Mouse (Mus musculus) embryo, embryonic 11 days (tissue): ENCODE measurements at regions not wholly inside any gene's neighbourhood (a gene's known extent, or its start where the extent isn't known, plus 50 kb on each side); places are given as distances from the start of the nearest gene placed in this dataset.

ENCODE experiments used
- DNase-seq: peaks from one replicate; pipeline ENCODE4 v3.0.0-alpha.2; 2015

GRCm38 (mm10) chr14:118422351-118423001 is 155.7 kb downstream of the Gm9376 start:
- DNase-seq = peak; percentile 65

DNA sequence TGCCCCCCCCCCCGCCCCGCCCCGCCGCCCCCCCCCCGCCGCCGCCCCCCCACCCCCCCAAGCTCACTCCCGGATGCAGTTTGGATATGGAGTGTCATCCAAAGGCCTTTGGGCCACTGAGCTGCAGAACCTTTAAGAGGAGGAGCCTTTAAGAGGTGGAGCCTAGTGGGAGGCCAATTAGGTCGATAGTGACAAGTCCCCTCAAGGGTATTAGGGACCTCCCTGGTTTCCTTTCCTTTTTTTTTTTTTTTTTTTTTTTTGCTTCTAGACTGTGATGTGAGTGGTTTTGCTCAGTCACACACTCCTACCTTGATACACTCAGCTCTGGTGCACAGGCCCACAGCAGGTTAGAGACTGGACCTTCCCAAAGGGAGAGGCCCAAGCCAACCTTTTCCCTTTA is 156.5 kb downstream of the Gm9376 start:
- no peak for DNase-seq

- DNase-seq = no peak
Observed at GRCm38 (mm10) chr14:118426562-118426961, 159.8 kb downstream of the Gm9376 start.

DNA sequence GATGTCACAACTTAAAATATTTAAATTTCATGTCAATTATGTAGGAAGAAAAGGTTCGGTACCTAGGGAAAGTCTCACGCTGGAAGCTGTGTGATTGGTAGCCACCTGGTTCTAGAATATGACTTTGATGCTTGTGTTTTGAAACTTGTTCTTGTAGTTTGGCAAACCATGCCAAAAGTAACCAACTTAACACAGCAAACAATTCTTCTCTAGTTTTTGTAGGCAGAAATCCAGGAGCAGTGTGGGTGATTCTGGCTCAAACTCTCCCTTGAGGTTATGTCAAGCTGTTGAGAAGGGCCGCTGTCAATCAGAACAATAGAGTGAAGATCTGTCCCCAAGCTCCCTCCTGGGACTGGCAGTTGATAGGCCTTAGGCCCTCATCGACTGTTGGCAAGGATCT is 163.5 kb downstream of the Gm9376 start:
- no peak for DNase-seq

DNA sequence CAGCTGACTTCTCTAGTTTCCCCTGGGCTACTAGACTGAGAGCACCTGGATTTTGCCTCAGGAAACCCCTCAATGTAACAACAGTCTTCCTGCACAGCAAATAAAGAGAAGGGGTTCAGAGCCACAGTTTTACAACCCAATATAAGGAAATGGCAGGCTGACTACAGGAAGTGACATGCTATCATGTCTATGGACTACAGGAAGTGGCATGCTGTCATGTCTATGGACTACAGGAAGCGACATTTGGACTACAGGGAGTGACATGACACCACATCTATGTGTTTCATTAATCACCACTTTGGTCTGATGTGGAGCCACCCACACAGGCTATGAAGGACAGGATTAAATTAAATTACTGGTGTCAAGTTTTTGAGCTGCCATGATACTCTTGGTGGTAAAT is 164.0 kb downstream of the Gm9376 start:
- no peak for DNase-seq

DNA sequence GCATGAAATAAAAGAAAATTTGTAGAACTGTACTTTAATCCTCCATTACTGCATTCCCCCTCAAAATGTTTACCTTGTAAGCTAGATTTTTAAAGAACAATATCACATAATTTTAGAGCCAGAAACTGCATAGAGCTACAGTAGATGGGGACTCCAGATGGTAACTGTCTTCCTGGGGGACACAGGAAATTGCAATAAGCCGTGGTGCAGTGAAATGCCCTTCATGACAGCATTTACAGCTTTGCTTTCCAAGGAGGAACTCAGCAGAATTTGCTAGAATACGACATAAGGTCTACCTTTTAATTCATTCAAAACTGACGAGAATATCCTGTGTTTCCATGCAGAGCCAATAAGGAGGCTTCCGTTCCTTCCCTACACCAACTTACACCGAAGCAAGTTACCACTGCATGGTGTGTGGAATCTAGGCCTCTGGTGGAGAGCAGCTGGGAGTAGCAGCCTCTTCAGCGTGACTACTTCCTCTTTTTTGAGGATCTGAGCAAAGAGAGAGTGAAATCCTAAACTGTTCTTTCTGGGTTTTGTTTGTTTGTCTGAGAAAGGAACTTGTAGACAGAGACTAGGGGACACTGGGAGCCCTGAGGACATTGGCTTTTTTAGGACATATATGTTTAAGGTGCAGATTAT is 164.6 kb downstream of the Gm9376 start:
- no peak for DNase-seq
